Mouse (Mus musculus): ENCODE measurements around the gene Gtf3c2. TPM values are rescaled to one million over a fixed set of nuclear protein-coding genes. Genes with fewer than 3 reads are reported as not detected.

The Gtf3c2 gene
- total RNA-seq, 2 experiments from 2014 or later, result 54.9 to 57.2 TPM

DNA sequence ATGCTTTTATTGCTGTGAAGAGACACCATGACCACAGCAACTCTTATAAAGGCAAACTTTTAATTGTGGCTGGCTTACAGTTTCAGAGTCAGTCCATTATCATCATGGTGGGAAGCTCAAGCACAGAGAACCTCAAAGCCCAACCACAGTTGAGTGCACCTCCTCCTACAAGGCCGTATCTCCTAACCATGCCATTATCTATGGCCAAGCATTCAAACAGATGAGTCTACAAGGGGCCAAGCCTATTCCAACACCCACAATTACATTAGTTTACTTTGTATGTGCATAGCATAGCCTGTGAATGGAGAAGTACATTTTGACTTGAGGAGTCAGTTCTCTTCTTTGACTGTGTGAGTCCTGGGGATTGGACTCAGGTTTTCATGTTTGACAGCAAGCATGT is 15.1 kb downstream of the Gtf3c2 start:
- DNase-seq (ENCODE audit: low spot score in 2 of 2), result no peak
- intact Hi-C loops (cut with DNase I), result no loop called here

- no peak for DNase-seq (ENCODE audit: low spot score in 2 of 2)
- intact Hi-C loops (cut with DNase I), result no loop called here
Measured at GRCm38 (mm10) chr5:31162462-31162861, 17.5 kb downstream of the Gtf3c2 start.

- intact Hi-C loops (cut with DNase I), result no loop called here
- DNase-seq (ENCODE audit: low spot score in 2 of 2), result peak; percentile 77 to 80
Measured at GRCm38 (mm10) chr5:31154152-31154553, 25.8 kb downstream of the Gtf3c2 start, which contains the start of gene Mpv17. Gene Mpv17, minus strand, starts transcription at chr5:31154251.

GRCm38 (mm10) chr5:31153516-31154151 is 26.3 kb downstream of the Gtf3c2 start:
- no peak for DNase-seq (ENCODE audit: low spot score in 2 of 2)
- intact Hi-C loops (cut with DNase I), result no loop called here

- intact Hi-C loops (cut with DNase I), result no loop called here
- no peak for DNase-seq (ENCODE audit: low spot score in 2 of 2)
Measured at GRCm38 (mm10) chr5:31151746-31152145, 28.2 kb downstream of the Gtf3c2 start.

DNA sequence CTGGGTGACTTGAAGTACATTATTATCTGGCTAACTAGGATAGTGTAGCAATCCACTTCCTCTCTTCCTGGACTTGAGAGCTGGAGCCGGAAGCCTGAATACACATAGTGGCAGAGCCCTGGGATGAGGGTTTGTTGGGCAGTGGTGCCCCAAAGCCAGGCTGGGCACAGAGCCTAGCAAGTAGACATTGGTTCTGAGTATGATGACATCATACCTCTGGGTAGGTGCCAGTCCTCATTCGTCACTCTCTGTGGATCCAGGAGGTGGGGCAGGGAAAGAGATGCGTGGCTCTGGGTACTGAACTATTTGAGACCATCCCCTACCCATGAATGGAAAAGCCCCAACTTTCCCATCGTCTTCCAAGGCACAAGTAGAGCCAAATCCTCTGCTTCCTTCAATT is 30.2 kb downstream of the Gtf3c2 start:
- intact Hi-C loops (cut with DNase I), result no loop called here
- no peak for DNase-seq (ENCODE audit: low spot score in 2 of 2)

DNA sequence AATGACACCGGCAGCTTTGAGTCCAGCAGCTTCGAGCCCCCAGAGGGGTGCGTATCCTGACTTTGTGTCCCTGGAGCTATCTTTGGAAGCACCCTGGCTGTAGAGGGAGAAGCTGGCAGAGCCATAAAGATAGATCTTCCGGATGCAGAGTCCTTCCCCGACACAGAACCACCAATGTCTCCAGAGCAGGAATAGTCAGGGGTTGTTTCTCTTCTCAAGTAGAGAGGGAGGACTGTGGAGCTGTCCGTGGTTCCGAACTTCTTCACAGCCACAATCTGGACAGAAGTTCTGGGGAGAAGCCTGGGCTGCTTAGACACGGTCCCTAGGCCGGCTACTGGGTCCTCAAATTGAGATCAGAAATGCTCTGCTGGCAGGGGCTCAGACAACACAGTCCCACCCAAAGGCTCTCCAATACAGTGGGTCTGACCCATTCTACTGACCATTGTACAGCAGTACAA is 40.9 kb downstream of the Gtf3c2 start:
- no peak for DNase-seq (ENCODE audit: low spot score in 2 of 2)

DNA sequence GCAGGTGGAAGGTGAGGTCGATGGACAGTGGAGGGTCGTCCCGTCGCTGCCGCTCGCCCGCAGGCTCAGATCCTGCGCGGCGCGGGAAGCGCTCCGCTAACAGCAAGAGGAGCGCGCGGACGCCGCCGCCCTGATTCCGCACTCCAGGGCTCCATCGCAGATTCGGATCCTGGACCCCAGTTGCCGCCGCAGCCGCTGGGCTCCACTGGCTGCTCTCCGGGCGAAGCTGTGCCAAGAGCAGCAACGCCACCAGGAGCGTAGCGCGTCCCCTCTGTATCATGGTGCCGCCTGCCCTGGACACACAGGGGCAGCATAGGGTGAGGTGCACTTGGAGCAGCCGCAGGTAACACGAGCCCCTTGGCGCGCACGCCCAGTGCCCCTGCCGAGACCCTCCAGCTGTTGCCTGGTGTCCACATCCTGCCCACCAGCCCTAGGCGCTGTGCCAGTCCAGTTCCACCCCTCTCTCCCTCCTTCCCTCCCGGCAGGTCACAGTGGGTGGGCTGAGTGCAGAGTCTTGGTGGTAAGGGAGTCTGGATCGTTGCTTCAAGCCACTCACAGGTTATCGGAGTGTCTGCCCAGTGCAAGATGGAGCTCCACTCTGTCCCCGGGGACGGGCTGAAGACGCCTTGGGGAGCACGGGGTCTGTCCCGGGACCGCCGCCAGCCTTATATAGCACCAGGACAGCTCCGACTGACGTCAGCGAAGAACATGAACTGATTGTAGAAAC is 41.5 kb downstream of the Gtf3c2 start, which contains the start of gene Ucn:
Gene Ucn (minus strand): TSS at position 589 of the 727 bp plus-strand sequence.
- DNase-seq (ENCODE audit: low spot score in 2 of 2), result no peak
- intact Hi-C loops (cut with DNase I), result no loop called here

More for the DNA sequence above, 40.9 kb downstream of the Gtf3c2 start:
- intact Hi-C loops (cut with DNase I), result no loop called here

- intact Hi-C loops (cut with DNase I), result no loop called here
Measured at GRCm38 (mm10) chr5:31137658-31138057, 42.3 kb downstream of the Gtf3c2 start.

GRCm38 (mm10) chr5:31136730-31137424 is 43.1 kb downstream of the Gtf3c2 start:
- intact Hi-C loops (cut with DNase I), result no loop called here
- DNase-seq (ENCODE audit: low spot score in 2 of 2), result no peak

More at GRCm38 (mm10) chr5:31137658-31138057, 42.3 kb downstream of the Gtf3c2 start:
- no peak for DNase-seq (ENCODE audit: low spot score in 2 of 2)

DNA sequence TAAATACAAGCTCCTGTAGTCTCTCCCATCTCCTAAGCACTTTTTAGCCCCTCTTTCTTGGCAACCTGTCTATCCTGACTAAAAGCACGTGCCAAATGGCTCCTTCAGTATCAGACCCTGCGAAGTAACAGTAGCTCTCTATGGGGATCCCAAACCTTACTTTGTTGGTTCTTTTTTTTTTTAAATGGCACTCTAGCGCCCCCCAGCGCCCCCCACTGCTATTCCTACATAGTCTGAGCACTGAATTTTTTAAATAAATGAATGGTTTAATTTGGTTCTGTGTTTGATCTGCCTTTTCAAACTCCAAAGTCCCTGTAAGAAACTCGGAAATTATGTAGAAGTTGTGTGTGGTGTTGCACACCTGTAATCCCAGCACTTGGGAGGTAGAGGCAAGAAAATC is 53.9 kb downstream of the Gtf3c2 start:
- intact Hi-C loops (cut with DNase I), result loop anchor here (5.0 kb wide), 1 partner anchor 34 kb away; no protein-coding TSS in a partner anchor

GRCm38 (mm10) chr5:31123481-31123880 is 56.5 kb downstream of the Gtf3c2 start:
- no peak for DNase-seq (ENCODE audit: low spot score in 2 of 2)
- intact Hi-C loops (cut with DNase I), result loop anchor here (5.0 kb wide), 1 partner anchor 41 kb away; no protein-coding TSS in a partner anchor

More for the DNA sequence above, 53.9 kb downstream of the Gtf3c2 start:
- DNase-seq (ENCODE audit: low spot score in 2 of 2), result no peak

DNA sequence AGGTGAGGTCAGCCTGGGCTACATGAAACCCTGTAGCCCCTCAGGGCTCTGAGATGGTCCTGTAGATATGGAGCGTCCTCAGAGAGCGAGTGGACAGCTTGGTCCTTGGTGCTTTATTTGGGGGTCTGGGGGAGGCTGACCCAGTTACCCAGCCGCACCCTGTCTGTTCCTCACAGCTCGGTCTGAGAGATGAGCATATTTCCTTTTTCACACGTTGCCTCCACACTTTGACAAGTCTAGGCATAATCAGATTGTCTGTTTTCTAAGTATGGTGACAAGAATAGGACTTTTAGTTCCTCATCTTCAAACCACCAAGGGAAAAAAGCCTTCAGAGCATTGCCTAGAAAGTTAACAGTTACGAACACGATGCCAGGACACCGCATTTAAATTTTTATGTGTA is 58.8 kb downstream of the Gtf3c2 start:
- intact Hi-C loops (cut with DNase I), result loop anchor here (5.0 kb wide), 1 partner anchor 39 kb away; no protein-coding TSS in a partner anchor
- DNase-seq (ENCODE audit: low spot score in 2 of 2), result peak; percentile 37 to 68

- no peak for DNase-seq (ENCODE audit: low spot score in 2 of 2)
- intact Hi-C loops (cut with DNase I), result no loop called here
Measured at GRCm38 (mm10) chr5:31116912-31117311, 63.0 kb downstream of the Gtf3c2 start.

GRCm38 (mm10) chr5:31116354-31116753 is 63.6 kb downstream of the Gtf3c2 start, which contains the start of gene Trim54:
Gene Trim54, plus strand, starts transcription at chr5:31116712.
- no peak for DNase-seq (ENCODE audit: low spot score in 2 of 2)
- intact Hi-C loops (cut with DNase I), result no loop called here

GRCm38 (mm10) chr5:31110781-31111180 is 69.2 kb downstream of the Gtf3c2 start:
- DNase-seq (ENCODE audit: low spot score in 2 of 2), result no peak
- intact Hi-C loops (cut with DNase I), result no loop called here

GRCm38 (mm10) chr5:31108000-31108490 is 71.9 kb downstream of the Gtf3c2 start, which contains the start of gene Slc30a3:
Gene Slc30a3, minus strand, starts transcription at chr5:31108237.
- intact Hi-C loops (cut with DNase I), result no loop called here
- DNase-seq (ENCODE audit: low spot score in 2 of 2), result no peak
